Mouse (Mus musculus) cortical plate, adult 2 months (tissue): Measurements from ENCODE around the gene Trrap.

ENCODE experiments used
- CTCF ChIP-seq: fragments of 200-500 bp; IDR thresholded peaks from 2 replicates; pipeline ENCODE4 v1.5.1; 2011; ENCODE audit warnings: mild to moderate bottlenecking, control low read depth, low read length; ENCODE audit not compliant: insufficient read depth; ENCODE audit errors: extremely low read depth
- POLR2A ChIP-seq: fragments of 200-500 bp; IDR thresholded peaks from 2 replicates; pipeline ENCODE4 v1.6.1; 2011; ENCODE audit warnings: mild to moderate bottlenecking, low read length, control low read depth; ENCODE audit not compliant: insufficient read depth; ENCODE audit errors: extremely low read depth

- no peak for TF ChIP-seq POLR2A
- TF ChIP-seq CTCF, result no peak
Observed at GRCm38 (mm10) chr5:144803066-144803465, 35.5 kb downstream of the Trrap start.
